Mouse (Mus musculus) adipocyte (in vitro differentiated cells): ENCODE measurements around the gene Rpe65.

Source experiments
- DNase-seq: peaks from one replicate; pipeline ENCODE4 v3.0.0-alpha.2; 2016; ENCODE audit warnings: low spot score

Rpe65 gene

DNA sequence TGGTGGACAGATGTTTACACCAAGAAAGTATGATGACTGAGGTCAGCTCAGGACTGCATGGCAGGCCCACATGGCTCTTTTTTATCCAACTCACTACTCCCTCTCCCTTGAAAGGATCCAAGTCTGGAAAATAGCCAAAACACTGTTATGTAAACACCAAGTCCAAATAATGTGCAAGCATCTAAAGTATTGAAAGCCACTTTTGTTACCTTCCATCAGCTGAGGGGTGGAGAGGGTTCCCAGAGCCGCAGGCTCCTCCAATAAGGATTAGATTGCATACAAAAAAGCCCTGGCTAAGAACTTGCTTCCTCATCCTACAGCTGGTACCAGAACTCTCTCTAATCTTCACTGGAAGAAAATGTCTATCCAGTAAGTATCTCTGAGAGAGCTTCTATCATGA is at the start of gene Rpe65:
TSS of gene Rpe65 (plus strand) at position 301 of the 400 bp plus-strand sequence.
- DNase-seq, result no peak

GRCm38 (mm10) chr3:159550224-159550623 is 48.8 kb upstream of the Rpe65 start:
- DNase-seq, result no peak

DNA sequence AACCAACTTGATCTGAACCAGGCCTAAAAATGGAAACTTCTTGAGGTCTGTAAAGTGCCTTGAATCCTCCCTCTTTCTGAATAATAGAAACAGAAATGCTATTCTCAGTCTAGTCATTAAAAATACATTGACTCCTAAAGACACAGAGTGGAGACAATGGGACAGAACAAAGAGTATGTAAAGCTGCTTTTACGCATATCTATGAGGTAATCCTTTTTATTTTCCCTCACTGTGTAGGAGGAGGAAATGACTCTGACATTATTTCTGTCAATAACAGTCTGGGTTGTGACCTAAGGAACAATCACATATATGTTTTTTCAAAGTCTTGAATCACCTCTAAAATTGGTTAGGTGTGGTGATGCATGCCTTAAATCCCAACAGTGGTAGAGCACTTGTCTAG is 16.0 kb downstream of the Rpe65 start:
- DNase-seq, result no peak

GRCm38 (mm10) chr3:159621026-159621425 is 22.1 kb downstream of the Rpe65 start:
- no peak for DNase-seq

- no peak for DNase-seq
Observed at GRCm38 (mm10) chr3:159624010-159624409, 25.0 kb downstream of the Rpe65 start.

- DNase-seq, result peak; percentile 13
Observed at GRCm38 (mm10) chr3:159660741-159661140, 61.8 kb downstream of the Rpe65 start.

- no peak for DNase-seq
Observed at GRCm38 (mm10) chr3:159663333-159663732, 64.4 kb downstream of the Rpe65 start.
